Mouse (Mus musculus) embryonic facial prominence, embryonic 10.5 days (tissue): ENCODE measurements at regions not wholly inside any gene's neighbourhood (a gene's known extent, or its start where the extent isn't known, plus 50 kb on each side); places are given as distances from the start of the nearest gene placed in this dataset.

Experiments used
- DNase-seq: peaks from one replicate; pipeline ENCODE4 v3.0.0-alpha.2; 2017; ENCODE audit warnings: low spot score
- H3K27ac ChIP-seq: fragments of 300-500 bp; sonication (generic); replicated peaks from 2 replicates; pipeline ENCODE4 v1.5.1; 2016; ENCODE audit warnings: mild to moderate bottlenecking
- H3K27me3 ChIP-seq: fragments of 300-500 bp; sonication (generic); replicated peaks from 2 replicates; pipeline ENCODE4 v1.6.1; 2016; ENCODE audit warnings: low read depth, mild to moderate bottlenecking; ENCODE audit not compliant: poor library complexity, severe bottlenecking
- H3K36me3 ChIP-seq: fragments of 300-500 bp; sonication (generic); replicated peaks from 2 replicates; pipeline ENCODE4 v1.6.1; 2016; ENCODE audit warnings: mild to moderate bottlenecking, moderate library complexity
- H3K4me1 ChIP-seq: fragments of 300-500 bp; sonication (generic); 2 replicates; pipeline ENCODE4 v1.6.1; 2016
- H3K4me3 ChIP-seq: fragments of 300-500 bp; sonication (generic); 2 replicates; pipeline ENCODE4 v1.5.1; 2016; ENCODE audit warnings: mild to moderate bottlenecking, moderate library complexity
- H3K9me3 ChIP-seq: fragments of 300-500 bp; sonication (generic); 2 replicates; pipeline ENCODE4 v1.6.1; 2016; ENCODE audit warnings: mild to moderate bottlenecking
- WGBS: fragments of 180-500 bp; shearing (Covaris S2); methylation state at CpG from one replicate; pipeline ENCODE4 v1.1.7; 2016; 5-methylcytosine and 5-hydroxymethylcytosine counted together

DNA sequence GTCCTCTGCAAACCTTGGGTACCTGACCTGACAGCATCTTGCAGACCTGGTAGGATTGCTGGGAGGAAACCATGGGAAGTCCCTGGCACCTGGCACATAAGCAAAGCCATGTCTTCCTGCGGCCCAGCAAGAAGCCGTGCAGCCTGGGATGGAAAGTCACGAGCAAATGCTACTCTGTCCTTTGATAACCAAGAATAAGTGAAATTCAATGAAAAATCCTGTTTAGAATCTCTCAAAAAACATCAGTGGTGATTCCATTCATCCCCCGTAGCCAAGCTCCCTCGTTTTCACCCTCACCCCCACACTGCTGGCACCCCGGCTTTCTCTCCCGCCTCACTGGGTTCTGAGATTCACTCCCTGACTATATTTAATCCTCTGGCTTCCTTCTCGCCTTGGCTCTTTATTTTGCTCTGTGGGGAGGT lies 188.2 kb upstream of the Rpl38 start:
- Histone ChIP-seq H3K27ac (no peak overlapping the region), H3K36me3 (no peaks in the 10 kb centered on the region), H3K27me3 (0 out of 2 replicates have a peak, but pooled peaks cover 17% of the 10 kb centered on the region), H3K4me3 (no peak overlapping the region), H3K9me3 (no peaks in the 10 kb centered on the region), H3K4me1 (peaks cover 37% of the 10 kb centered on the region)
- 84% methylated on average over 8 of the region's 8 CpGs for WGBS
- DNase-seq, result no peak

GRCm38 (mm10) chr11:114478736-114479135 lies 189.6 kb upstream of the Rpl38 start:
- Histone ChIP-seq H3K9me3 (no peaks in the 10 kb centered on the region), H3K36me3 (no peaks in the 10 kb centered on the region), H3K4me1 (peaks cover 35% of the 10 kb centered on the region), H3K27me3 (peaks cover 17% of the 10 kb centered on the region; the same call in 1 of the 2 replicates), H3K27ac (no peak overlapping the region; the same call in 1 of the 2 replicates), H3K4me3 (peak overlapping the region; percentile 14; the same call in 1 of the 2 replicates)
- DNase-seq, result peak; percentile 24
- WGBS, result 13% methylated on average over 7 of the region's 7 CpGs

- H3K27me3 ChIP-seq, result peaks cover 30% of the 10 kb centered on the region
- WGBS, result 62% methylated on average over 3 of the region's 3 CpGs
- no peaks in the 10 kb centered on the region for H3K9me3 ChIP-seq
- H3K4me1 ChIP-seq, result peaks cover 45% of the 10 kb centered on the region
- no peak overlapping the region for H3K27ac ChIP-seq
- H3K36me3 ChIP-seq, result no peaks in the 10 kb centered on the region
- peak; percentile 47 for DNase-seq
- no peak overlapping the region for H3K4me3 ChIP-seq
Measured at GRCm38 (mm10) chr11:114477365-114477764, 191.0 kb upstream of the Rpl38 start.

GRCm38 (mm10) chr11:114472501-114473260 lies 195.6 kb upstream of the Rpl38 start:
- peaks cover 48% of the 10 kb centered on the region for H3K4me1 ChIP-seq
- peak overlapping the region; percentile 25; the same call in 1 of the 2 replicates for H3K4me3 ChIP-seq
- no peaks in the 10 kb centered on the region for H3K36me3 ChIP-seq
- peak overlapping the region; percentile 15; the same call in 1 of the 2 replicates for H3K27ac ChIP-seq
- H3K9me3 ChIP-seq, result no peaks in the 10 kb centered on the region
- WGBS, result 9% methylated on average over 22 of the region's 22 CpGs
- DNase-seq, result peak; percentile 33
- H3K27me3 ChIP-seq, result peaks cover 50% of the 10 kb centered on the region

DNA sequence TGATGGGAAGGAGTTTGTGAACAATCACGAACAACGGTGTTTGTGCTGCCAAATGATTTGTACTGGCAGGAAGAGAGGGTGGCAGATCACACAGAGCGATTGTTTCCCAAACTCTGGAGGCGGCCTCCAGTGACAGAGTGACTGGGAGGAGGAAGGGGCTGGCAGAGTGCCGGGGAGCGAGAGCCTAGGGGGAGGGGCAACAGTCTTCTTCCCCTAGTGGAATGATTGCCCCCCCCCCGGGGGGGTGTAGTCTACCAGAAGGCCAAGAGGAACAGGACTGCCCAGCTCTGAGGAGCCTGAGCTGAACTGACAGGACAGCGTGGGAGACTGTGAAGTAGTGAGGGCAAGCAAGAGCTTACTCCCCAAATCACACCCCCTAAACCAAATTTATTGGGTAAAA lies 199.9 kb upstream of the Rpl38 start:
- H3K4me1 ChIP-seq, result peaks cover 51% of the 10 kb centered on the region
- H3K36me3 ChIP-seq, result no peaks in the 10 kb centered on the region
- peak; percentile 77 for DNase-seq
- no peaks in the 10 kb centered on the region for H3K9me3 ChIP-seq
- peaks cover 66% of the 10 kb centered on the region for H3K27me3 ChIP-seq
- H3K27ac ChIP-seq, result 0 out of 2 replicates have a peak overlapping the region, but pooled peaks have one; percentile 14
- 4% methylated on average over 8 of the region's 8 CpGs for WGBS
- peak overlapping the region; percentile 36; the same call in 1 of the 2 replicates for H3K4me3 ChIP-seq

- peak overlapping the region; percentile 66; the same call in 1 of the 2 replicates for H3K27ac ChIP-seq
- peaks cover 49% of the 10 kb centered on the region for H3K4me1 ChIP-seq
- peak; percentile 53 for DNase-seq
- H3K9me3 ChIP-seq, result no peaks in the 10 kb centered on the region
- H3K27me3 ChIP-seq, result peaks cover 60% of the 10 kb centered on the region
- H3K4me3 ChIP-seq, result peak overlapping the region; percentile 28; the same call in 1 of the 2 replicates
- H3K36me3 ChIP-seq, result no peaks in the 10 kb centered on the region
- whole genome bisulfite sequencing, result 12% methylated on average over 8 of the region's 8 CpGs
Measured at GRCm38 (mm10) chr11:114467803-114468202, 200.5 kb upstream of the Rpl38 start.

- Histone ChIP-seq H3K4me1 (peaks cover 42% of the 10 kb centered on the region), H3K36me3 (no peaks in the 10 kb centered on the region), H3K9me3 (no peaks in the 10 kb centered on the region), H3K27ac (no peak overlapping the region), H3K27me3 (peaks cover 42% of the 10 kb centered on the region), H3K4me3 (no peak overlapping the region)
- WGBS, result 81% methylated on average over 5 of the region's 5 CpGs
- no peak for DNase-seq
Measured at GRCm38 (mm10) chr11:114465486-114465885, 202.8 kb upstream of the Rpl38 start.

GRCm38 (mm10) chr11:114462755-114463374 lies 205.5 kb upstream of the Rpl38 start:
- peaks cover 30% of the 10 kb centered on the region for H3K4me1 ChIP-seq
- no peak overlapping the region for H3K4me3 ChIP-seq
- 25% methylated on average over 6 of the region's 6 CpGs for whole genome bisulfite sequencing
- H3K36me3 ChIP-seq, result no peaks in the 10 kb centered on the region
- no peak overlapping the region for H3K27ac ChIP-seq
- peaks cover 23% of the 10 kb centered on the region for H3K27me3 ChIP-seq
- H3K9me3 ChIP-seq, result no peaks in the 10 kb centered on the region
- peak; percentile 55 for DNase-seq

DNA sequence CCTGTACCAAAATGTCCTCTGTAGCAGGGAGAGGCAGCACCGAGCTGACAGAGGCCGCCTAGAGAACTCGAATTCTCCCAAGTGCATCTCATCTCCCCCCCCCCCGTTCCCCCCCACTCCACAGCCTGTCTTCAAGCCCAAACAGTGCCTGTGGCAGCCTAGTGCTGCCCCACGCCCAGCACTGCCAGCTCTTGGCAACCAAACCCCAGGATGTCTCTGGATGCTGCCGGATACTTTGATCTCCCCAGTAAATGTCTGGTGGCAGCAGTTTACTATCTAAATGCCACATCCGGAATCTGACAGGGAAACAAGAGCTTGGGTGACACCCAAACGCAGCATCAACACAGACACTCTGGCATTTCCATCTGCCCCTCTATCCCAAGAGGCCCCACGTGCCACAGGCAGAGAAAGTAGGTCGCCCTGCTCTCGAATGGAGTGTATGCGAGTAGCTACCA lies 213.4 kb upstream of the Rpl38 start:
- H3K4me1 ChIP-seq, result peaks cover 16% of the 10 kb centered on the region
- no peak overlapping the region for H3K4me3 ChIP-seq
- no peak overlapping the region for H3K27ac ChIP-seq
- DNase-seq, result no peak
- H3K9me3 ChIP-seq, result no peaks in the 10 kb centered on the region
- H3K36me3 ChIP-seq, result no peaks in the 10 kb centered on the region
- no peaks in the 10 kb centered on the region for H3K27me3 ChIP-seq
- WGBS, result 67% methylated on average over 12 of the region's 12 CpGs

DNA sequence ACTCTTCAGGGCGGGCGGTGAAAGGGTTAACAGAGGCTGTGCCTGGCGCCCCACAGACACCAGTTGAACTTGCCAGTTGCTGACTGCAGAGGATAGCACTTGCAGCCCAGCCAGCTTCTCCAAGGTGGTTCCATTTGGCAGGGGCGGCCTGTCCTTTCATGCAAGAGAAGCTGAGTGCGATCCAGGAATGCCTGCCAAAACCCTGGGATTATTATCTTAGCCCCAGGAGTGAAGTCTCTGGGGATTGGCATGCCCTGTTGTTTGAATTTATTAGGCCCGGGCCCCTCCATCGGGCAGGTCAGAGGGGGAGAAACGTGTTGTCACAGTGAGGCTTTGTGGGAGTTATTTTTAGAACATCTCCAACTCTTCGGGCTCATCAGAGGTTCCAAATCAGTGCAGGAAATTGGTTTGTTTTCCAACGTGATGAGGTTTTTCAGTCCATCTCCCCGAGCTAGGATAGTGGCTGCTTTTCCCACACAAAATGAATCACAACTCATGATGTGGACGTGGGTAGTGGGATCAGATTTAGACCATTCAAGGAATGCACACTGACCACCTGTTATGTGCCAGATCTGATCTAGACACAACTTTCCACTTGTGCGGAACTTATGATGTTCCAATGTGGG lies 219.4 kb upstream of the Rpl38 start:
- no peak for DNase-seq
- Histone ChIP-seq H3K27me3 (peaks cover 20% of the 10 kb centered on the region), H3K4me1 (peaks cover 39% of the 10 kb centered on the region), H3K36me3 (no peaks in the 10 kb centered on the region), H3K27ac (no peak overlapping the region), H3K9me3 (no peaks in the 10 kb centered on the region), H3K4me3 (no peak overlapping the region)
- 45% methylated on average over 13 of the region's 13 CpGs for WGBS

- Histone ChIP-seq H3K27me3 (peaks cover 29% of the 10 kb centered on the region), H3K4me1 (peaks cover 39% of the 10 kb centered on the region), H3K27ac (no peak overlapping the region), H3K9me3 (no peaks in the 10 kb centered on the region), H3K4me3 (peak overlapping the region; percentile 53; the same call in 1 of the 2 replicates), H3K36me3 (no peaks in the 10 kb centered on the region)
- no peak for DNase-seq
- WGBS, result 89% methylated on average over 5 of the region's 5 CpGs
Measured at GRCm38 (mm10) chr11:114447461-114447847, 220.9 kb upstream of the Rpl38 start.

DNA sequence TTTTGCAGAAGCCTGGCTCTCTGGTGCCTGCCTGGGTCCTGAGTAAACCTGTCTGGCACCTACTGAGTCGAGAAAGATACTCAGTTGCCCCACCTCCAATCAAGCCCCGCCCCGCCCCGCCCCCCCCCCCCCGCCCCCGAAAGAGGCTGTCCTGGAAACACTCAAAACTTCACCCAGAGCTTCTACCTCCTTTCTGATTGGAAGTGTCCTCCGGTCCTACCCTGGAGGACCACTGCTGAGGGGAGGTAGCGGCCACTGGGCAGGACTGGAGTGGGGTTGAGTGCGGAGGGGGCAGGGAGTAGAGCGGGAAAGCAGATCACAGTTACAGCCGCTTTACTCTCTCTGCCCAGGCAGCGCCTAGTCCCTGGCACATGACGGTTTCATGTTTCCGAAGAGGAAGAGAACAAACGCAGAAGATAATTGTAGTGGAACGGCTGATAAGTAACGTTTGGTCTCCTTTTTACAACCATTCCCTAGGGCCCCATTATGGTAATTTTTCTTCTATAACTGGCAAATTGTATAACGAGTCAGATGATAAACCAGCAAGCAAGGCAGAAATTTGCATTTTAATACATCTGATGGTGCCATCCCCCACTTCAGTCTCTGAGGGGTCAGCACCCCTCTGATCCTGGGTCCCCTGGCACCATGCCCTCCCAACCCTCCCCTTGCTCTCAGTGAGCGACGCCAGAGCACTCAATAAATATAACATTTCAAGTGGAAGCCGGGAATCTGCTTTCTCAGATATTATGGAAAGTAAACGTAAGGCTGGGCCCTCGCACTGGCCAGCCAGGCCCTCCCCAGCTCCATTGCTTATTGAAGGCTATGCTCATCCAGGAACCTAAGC lies 221.5 kb upstream of the Rpl38 start:
- Histone ChIP-seq H3K27ac (peak overlapping the region; percentile 61), H3K27me3 (peaks cover 35% of the 10 kb centered on the region), H3K4me3 (peak overlapping the region; percentile 53), H3K9me3 (no peaks in the 10 kb centered on the region), H3K36me3 (no peaks in the 10 kb centered on the region), H3K4me1 (peaks cover 39% of the 10 kb centered on the region)
- peak; percentile 77 for DNase-seq
- 9% methylated on average over 23 of the region's 23 CpGs for WGBS
